Mouse (Mus musculus) heart, embryonic 16.5 days (tissue): Measurements from ENCODE around the gene Adarb2. TPM values are rescaled to one million over a fixed set of nuclear protein-coding genes. Genes with fewer than 3 reads are reported as not detected.
"Not testable (repeated sequence)": the region's sequence is repeated elsewhere in the genome, so short reads cannot be mapped to it uniquely, and the experiment has no call there.

Experiments used
- ATAC-seq: fragments of 200-750 bp; cut with Nextera tagmentation; replicated peaks from 2 replicates; pipeline ENCODE4 v1.8.0; 2017; ENCODE audit warnings: moderate number of reproducible peaks; ENCODE audit not compliant: insufficient read depth, low FRiP score; ENCODE audit errors: extremely low read depth
- H3K27ac ChIP-seq: fragments of 300-500 bp; sonication (generic); 2 replicates; pipeline ENCODE4 v1.5.1; 2014; ENCODE audit warnings: mild to moderate bottlenecking, low read length, control low read depth, moderate library complexity
- H3K27me3 ChIP-seq: fragments of 300-500 bp; sonication (generic); 2 replicates; pipeline ENCODE4 v1.6.1; 2014; ENCODE audit warnings: low read length, mixed read lengths; ENCODE audit not compliant: control insufficient read depth, insufficient read depth
- H3K36me3 ChIP-seq: fragments of 300-500 bp; sonication (generic); 2 replicates; pipeline ENCODE4 v1.6.1; 2014; ENCODE audit not compliant: control insufficient read depth, insufficient read depth
- H3K4me1 ChIP-seq: fragments of 300-500 bp; sonication (generic); 2 replicates; pipeline ENCODE4 v1.6.1; 2014; ENCODE audit warnings: low read length, mixed read lengths; ENCODE audit not compliant: control insufficient read depth, insufficient read depth
- H3K4me2 ChIP-seq: fragments of 300-500 bp; sonication (generic); 2 replicates; pipeline ENCODE4 v1.6.1; 2014; ENCODE audit warnings: low read depth, mild to moderate bottlenecking, control low read depth, low read length
- H3K4me3 ChIP-seq: fragments of 300-500 bp; sonication (generic); 2 replicates; pipeline ENCODE4 v1.5.1; 2014; ENCODE audit warnings: mild to moderate bottlenecking, control low read depth, low read length
- H3K9ac ChIP-seq: fragments of 300-500 bp; sonication (generic); 2 replicates; pipeline ENCODE4 v1.6.1; 2014; ENCODE audit warnings: low read length, control low read depth
- H3K9me3 ChIP-seq: fragments of 300-500 bp; sonication (generic); replicated peaks from 2 replicates; pipeline ENCODE4 v1.6.1; 2016; ENCODE audit warnings: low read length; ENCODE audit not compliant: control insufficient read depth
- WGBS: fragments of 180-500 bp; shearing (Covaris S2); extraction: QIAGEN DNeasy Blood & Tissue Kit; methylation state at CpG from one replicate; pipeline ENCODE4 v1.1.7; 2014; 5-methylcytosine and 5-hydroxymethylcytosine counted together
- polyA plus RNA-seq: library from polyadenylated mRNA; unstranded; fragments of >200 nt; fragmentation: Nextera tagmentation; extraction: Ambion mirVana; gene quantifications from 2 replicates; pipeline ENCODE4 v1.2.1, GENCODE M21; 2015

The Adarb2 gene
- polyA plus RNA-seq, 1 experiment from 2014 or later = 0.05 TPM

GRCm38 (mm10) chr13:8590460-8590859, 387.8 kb downstream of the Adarb2 start:
- Histone ChIP-seq H3K4me2 (no peak overlapping the region), H3K9ac (no peak overlapping the region), H3K4me3 (no peak overlapping the region), H3K36me3 (no peaks in the 10 kb centered on the region), H3K4me1 (no peaks in the 10 kb centered on the region), H3K27ac (no peak overlapping the region), H3K9me3 (no peaks in the 10 kb centered on the region), H3K27me3 (no peaks in the 10 kb centered on the region)
- 73% methylated on average over 3 of the region's 3 CpGs for WGBS
- no peak for ATAC-seq

DNA sequence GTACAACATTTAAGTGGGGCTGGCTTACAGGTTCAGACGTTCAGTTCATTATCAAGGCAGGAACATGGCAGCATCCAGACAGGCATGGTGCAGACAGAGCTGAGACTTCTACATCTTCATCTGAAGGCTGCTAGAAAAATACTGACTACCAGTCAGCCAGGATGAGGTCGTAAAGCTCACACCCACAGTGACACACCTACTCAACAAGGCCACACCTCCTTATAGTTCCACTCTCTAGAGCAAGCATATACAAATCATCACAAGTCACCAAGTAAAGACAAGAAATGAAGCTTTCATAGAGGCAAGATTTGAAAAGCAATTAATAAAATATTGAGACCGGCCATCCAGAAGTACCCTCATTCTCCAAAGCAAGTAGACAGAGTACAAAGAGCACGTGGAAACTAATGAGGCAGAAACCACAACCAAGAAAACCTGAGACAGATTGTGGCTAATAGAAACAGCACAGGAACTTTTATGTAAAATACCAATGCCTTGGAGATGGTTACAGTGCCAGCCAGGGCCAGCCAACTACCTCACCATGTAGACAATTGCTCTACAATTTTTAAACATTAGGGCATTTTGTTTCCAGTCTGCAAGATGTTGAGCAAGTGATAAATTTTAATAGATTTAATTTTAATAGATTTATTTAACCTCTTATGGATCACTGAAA, 394.4 kb downstream of the Adarb2 start:
- no peaks in the 10 kb centered on the region for H3K27me3 ChIP-seq
- H3K27ac ChIP-seq = no peak overlapping the region
- ATAC-seq = no peak
- H3K9ac ChIP-seq = no peak overlapping the region
- H3K4me3 ChIP-seq = no peak overlapping the region
- H3K36me3 ChIP-seq = no peaks in the 10 kb centered on the region
- no peaks in the 10 kb centered on the region for H3K9me3 ChIP-seq
- H3K4me2 ChIP-seq = no peak overlapping the region
- H3K4me1 ChIP-seq = no peaks in the 10 kb centered on the region
- 60% methylated on average over 4 of the region's 4 CpGs for WGBS

- WGBS = 40% methylated on average over 6 of the region's 6 CpGs
- Histone ChIP-seq H3K27ac (no peak overlapping the region), H3K4me3 (no peak overlapping the region), H3K4me2 (no peak overlapping the region; the same call in 1 of the 2 replicates), H3K36me3 (no peaks in the 10 kb centered on the region), H3K9me3 (no peaks in the 10 kb centered on the region), H3K4me1 (no peaks in the 10 kb centered on the region), H3K27me3 (no peaks in the 10 kb centered on the region), H3K9ac (no peak overlapping the region)
- no peak for ATAC-seq
Measured at GRCm38 (mm10) chr13:8597647-8598017, 395.0 kb downstream of the Adarb2 start.

- 52% methylated on average over 2 of the region's 2 CpGs for WGBS
- no peak overlapping the region for H3K4me3 ChIP-seq
- no peak overlapping the region for H3K9ac ChIP-seq
- H3K4me2 ChIP-seq = no peak overlapping the region
- no peak for ATAC-seq
- no peaks in the 10 kb centered on the region for H3K4me1 ChIP-seq
- H3K9me3 ChIP-seq = no peaks in the 10 kb centered on the region
- H3K27me3 ChIP-seq = no peaks in the 10 kb centered on the region
- no peaks in the 10 kb centered on the region for H3K36me3 ChIP-seq
- no peak overlapping the region for H3K27ac ChIP-seq
Measured at GRCm38 (mm10) chr13:8605645-8606044, 403.0 kb downstream of the Adarb2 start.

DNA sequence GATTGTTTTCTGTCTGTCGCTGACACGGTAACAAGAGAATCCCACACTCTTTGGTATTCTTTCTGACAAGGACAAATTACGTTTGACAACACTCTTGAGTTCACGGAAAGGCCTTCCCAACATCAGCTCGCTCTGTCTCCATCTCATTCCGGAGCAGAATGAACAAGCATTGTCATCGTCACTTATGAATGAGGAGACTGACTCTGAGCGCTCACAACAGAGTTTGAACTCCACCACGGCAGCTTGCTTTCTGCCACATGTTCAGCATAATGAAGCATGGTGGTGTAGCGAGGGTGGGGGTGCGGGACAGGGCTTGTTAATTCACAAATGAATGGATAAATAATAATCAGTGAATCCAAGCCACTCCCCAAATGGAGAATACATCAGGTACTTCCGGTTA, 405.4 kb downstream of the Adarb2 start:
- H3K4me3 ChIP-seq = no peak overlapping the region
- WGBS = 67% methylated on average over 12 of the region's 12 CpGs
- H3K36me3 ChIP-seq = no peaks in the 10 kb centered on the region
- no peak overlapping the region for H3K4me2 ChIP-seq
- H3K27me3 ChIP-seq = no peaks in the 10 kb centered on the region
- H3K4me1 ChIP-seq = no peaks in the 10 kb centered on the region
- no peak overlapping the region for H3K27ac ChIP-seq
- ATAC-seq = no peak
- H3K9ac ChIP-seq = no peak overlapping the region
- H3K9me3 ChIP-seq = no peaks in the 10 kb centered on the region

DNA sequence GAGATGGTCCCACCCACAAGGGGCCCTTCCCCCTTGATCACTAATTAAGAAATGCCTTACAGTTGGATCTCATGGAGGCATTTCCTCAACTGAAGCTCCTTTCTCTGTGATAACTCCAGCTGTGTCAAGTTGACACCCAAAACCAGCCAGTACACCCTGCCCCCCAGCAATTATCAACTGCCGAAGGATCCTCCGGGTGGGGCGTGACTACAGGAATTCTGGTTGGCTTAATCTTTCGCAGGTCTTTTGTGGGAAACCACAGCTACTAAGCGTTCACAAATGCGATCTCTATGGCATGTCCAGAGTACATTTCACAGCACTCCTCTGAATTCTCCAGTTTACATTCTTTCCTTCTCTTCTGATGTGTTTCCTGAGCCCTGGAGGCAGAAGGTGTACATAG, 406.3 kb downstream of the Adarb2 start:
- 60% methylated on average over 6 of the region's 6 CpGs for WGBS
- H3K27me3 ChIP-seq, ATAC-seq, H3K4me3 ChIP-seq, H3K9ac ChIP-seq, H3K36me3 ChIP-seq, H3K27ac ChIP-seq, H3K4me2 ChIP-seq, H3K4me1 ChIP-seq, H3K9me3 ChIP-seq: not testable (repeated sequence)

DNA sequence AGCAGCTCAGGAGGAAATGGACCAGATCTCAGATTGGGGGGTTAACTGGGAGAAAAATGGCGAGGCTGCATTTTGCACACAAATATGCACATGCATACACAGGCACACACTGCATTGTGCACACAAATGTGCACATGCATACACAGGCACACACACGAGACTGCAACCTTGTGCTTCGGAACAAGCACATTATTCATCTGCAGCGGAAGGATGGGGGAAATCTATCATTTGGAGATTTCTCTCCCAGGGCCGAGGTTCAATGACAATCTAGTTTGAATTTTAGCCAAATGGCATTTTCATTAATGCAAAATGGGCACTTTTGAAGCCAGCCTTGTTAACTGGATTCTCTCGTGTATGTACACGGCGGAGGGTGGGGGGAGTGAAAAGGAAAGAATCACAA, 408.3 kb downstream of the Adarb2 start:
- Histone ChIP-seq H3K4me2 (no peak overlapping the region), H3K27ac (no peak overlapping the region), H3K9me3 (no peaks in the 10 kb centered on the region), H3K9ac (no peak overlapping the region), H3K4me3 (no peak overlapping the region), H3K27me3 (no peaks in the 10 kb centered on the region), H3K4me1 (no peaks in the 10 kb centered on the region), H3K36me3 (no peaks in the 10 kb centered on the region)
- ATAC-seq = no peak
- WGBS = 78% methylated on average over 8 of the region's 8 CpGs

GRCm38 (mm10) chr13:8612618-8613391, 410.1 kb downstream of the Adarb2 start:
- H3K27me3 ChIP-seq = no peaks in the 10 kb centered on the region
- no peak overlapping the region for H3K4me3 ChIP-seq
- no peak overlapping the region for H3K9ac ChIP-seq
- WGBS = 66% methylated on average over 14 of the region's 14 CpGs
- H3K9me3 ChIP-seq = no peaks in the 10 kb centered on the region
- H3K4me1 ChIP-seq = no peaks in the 10 kb centered on the region
- H3K36me3 ChIP-seq = no peaks in the 10 kb centered on the region
- ATAC-seq = no peak
- no peak overlapping the region for H3K27ac ChIP-seq
- H3K4me2 ChIP-seq = no peak overlapping the region

GRCm38 (mm10) chr13:8616685-8617084, 414.0 kb downstream of the Adarb2 start:
- H3K4me1 ChIP-seq = no peaks in the 10 kb centered on the region
- H3K4me3 ChIP-seq = no peak overlapping the region
- no peak overlapping the region for H3K9ac ChIP-seq
- no peak overlapping the region for H3K4me2 ChIP-seq
- H3K36me3 ChIP-seq = no peaks in the 10 kb centered on the region
- H3K27me3 ChIP-seq = no peaks in the 10 kb centered on the region
- 89% methylated on average over 1 of the region's 1 CpGs for WGBS
- H3K27ac ChIP-seq = no peak overlapping the region
- ATAC-seq = no peak
- no peaks in the 10 kb centered on the region for H3K9me3 ChIP-seq
